Mouse (Mus musculus): ENCODE results near the gene Lax1. TPM values are rescaled to one million over a fixed set of nuclear protein-coding genes. Genes with fewer than 3 reads are reported as not detected.
"Not testable (repeated sequence)": the region's sequence is repeated elsewhere in the genome, so short reads cannot be mapped to it uniquely, and the experiment has no call there.

The Lax1 gene
- polyA plus RNA-seq, 1 experiment: 0.25 TPM

DNA sequence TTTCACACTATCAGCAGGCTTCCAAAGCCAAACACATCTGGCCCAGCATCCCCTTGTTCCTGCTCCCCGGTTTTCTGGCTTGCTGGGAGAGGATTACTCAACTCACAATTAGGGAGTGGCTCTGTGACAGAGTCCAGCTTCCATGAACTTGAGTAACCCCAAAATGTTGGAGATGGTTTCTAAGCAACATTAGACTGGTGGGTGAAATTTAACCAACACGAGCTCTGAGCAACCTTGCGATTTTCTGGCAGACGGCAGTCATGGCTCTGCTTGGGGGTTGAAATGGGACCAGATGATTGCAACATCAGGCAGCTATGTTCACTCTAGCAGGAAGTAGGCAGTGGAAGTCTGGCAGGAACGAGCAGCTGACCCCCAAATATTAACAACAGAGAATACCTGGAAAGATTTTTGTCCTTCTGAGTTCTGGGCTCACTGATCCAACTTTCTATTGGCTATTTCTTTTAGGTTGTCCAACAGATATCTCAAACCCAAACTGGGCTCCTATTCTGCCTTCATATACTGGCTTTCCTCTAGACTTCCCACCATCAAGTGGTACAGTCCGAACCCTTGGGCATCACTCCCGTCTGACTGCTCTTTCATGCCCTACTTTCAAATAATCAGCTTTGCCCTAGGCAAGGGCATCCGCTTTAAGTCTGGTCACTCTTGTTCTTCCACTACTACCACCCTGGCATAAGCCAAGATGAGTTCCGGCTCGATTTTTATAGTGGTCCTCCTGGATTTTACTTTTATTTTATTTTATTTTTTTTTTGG lies 4.0 kb downstream of the Lax1 start:
- TF ChIP-seq CTCF (IDR thresholded peaks at IDR 0.05; ENCODE audit: borderline replicate concordance, insufficient read depth, low read depth, low read length): no peak
- TF ChIP-seq POLR2A (IDR thresholded peaks at IDR 0.05; ENCODE audit: borderline replicate concordance, insufficient read depth, low read length): no peak
- no peak overlapping the region for H3K27ac ChIP-seq (ENCODE audit: insufficient read depth, low read length)
- no peak overlapping the region for H3K4me3 ChIP-seq (replicated peaks; ENCODE audit: insufficient read depth, low read depth, low read length)
- DNase-seq: no peak
- 56% methylated on average over 10 of the region's 10 CpGs for WGBS
- no peaks in the 10 kb centered on the region for H3K4me1 ChIP-seq (ENCODE audit: control insufficient read depth, insufficient read depth, low read length)
- no peaks in the 10 kb centered on the region for H3K27me3 ChIP-seq (ENCODE audit: control insufficient read depth, insufficient read depth, low read length)

DNA sequence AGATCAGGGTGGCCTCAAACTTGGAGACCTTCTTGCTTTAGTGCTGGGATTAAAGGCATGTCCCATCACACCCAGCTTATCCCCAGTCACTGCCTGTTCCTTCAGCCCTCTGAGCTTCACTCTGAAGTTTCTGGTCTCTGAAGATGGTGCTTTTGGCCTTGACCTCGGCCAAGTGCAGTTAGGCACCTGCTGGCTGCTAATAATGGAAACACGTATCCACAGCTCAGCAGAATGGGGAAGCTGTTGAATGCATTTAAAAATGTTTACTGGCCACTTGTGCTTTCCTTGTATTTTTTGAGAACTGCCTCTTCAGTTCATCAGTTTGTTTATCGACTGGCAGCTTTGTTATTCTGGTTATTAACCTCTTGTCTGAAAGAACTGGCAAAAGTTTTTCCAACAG lies 18.1 kb downstream of the Lax1 start:
- no peak for TF ChIP-seq POLR2A (IDR thresholded peaks at IDR 0.05; ENCODE audit: borderline replicate concordance, insufficient read depth, low read length)
- TF ChIP-seq CTCF (IDR thresholded peaks at IDR 0.05; ENCODE audit: borderline replicate concordance, insufficient read depth, low read depth, low read length): no peak
- no peak overlapping the region for H3K27ac ChIP-seq (ENCODE audit: insufficient read depth, low read length)
- 52% methylated on average over 3 of the region's 3 CpGs for WGBS
- no peaks in the 10 kb centered on the region; the same call in 1 of the 2 replicates for H3K27me3 ChIP-seq (ENCODE audit: control insufficient read depth, insufficient read depth, low read length)
- DNase-seq: no peak
- no peaks in the 10 kb centered on the region for H3K4me1 ChIP-seq (ENCODE audit: control insufficient read depth, insufficient read depth, low read length)
- no peak overlapping the region for H3K4me3 ChIP-seq (replicated peaks; ENCODE audit: insufficient read depth, low read depth, low read length)

DNA sequence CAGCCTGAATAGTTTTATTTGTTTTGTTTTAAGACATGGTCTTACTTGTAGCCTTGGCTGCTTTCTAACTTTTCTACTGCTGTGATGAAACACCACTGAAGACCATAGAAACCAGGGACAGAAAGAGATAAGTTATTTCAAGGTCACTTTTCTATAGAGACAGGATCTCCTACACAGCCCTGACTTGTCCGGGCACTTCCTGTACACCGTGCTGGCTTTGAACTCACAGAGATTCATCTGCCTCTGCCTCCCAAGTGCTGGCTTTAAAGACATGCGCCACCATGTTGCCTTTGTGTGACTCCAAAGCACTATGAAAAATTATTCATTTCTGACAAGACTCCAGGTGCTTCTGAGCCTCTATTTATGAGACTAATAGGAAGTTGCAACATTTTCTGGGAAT lies 18.6 kb downstream of the Lax1 start:
- DNase-seq: no peak
- Histone ChIP-seq H3K27me3 (ENCODE audit: control insufficient read depth, insufficient read depth, low read length) (no peaks in the 10 kb centered on the region; the same call in 1 of the 2 replicates), H3K4me1 (ENCODE audit: control insufficient read depth, insufficient read depth, low read length) (no peaks in the 10 kb centered on the region), H3K4me3 (replicated peaks; ENCODE audit: insufficient read depth, low read depth, low read length) (no peak overlapping the region), H3K27ac (ENCODE audit: insufficient read depth, low read length) (no peak overlapping the region)
- 85% methylated on average over 3 of the region's 3 CpGs for WGBS
- TF ChIP-seq CTCF (IDR thresholded peaks at IDR 0.05; ENCODE audit: borderline replicate concordance, insufficient read depth, low read depth, low read length) (no peak), POLR2A (IDR thresholded peaks at IDR 0.05; ENCODE audit: borderline replicate concordance, insufficient read depth, low read length) (no peak)

DNA sequence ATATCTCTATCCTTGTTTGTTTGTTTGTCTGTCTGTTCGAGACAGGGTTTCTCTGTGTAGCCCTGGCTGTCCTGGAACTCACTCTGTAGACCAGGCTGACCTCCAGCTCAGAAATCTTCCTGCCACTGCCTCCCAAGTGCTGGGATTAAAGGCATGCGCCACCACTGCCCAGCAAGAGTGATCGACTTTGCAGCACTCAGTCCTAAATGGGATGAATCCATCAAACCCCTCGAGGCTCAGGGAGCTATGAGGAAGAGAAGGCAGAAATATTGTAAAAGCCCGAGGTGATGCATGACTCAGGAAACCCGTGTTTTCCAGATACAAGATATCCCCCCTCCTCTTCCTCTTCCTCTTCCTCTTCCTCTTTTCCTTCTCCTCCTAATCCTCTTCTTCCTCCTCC lies 19.1 kb downstream of the Lax1 start:
- H3K4me3 ChIP-seq (replicated peaks; ENCODE audit: insufficient read depth, low read depth, low read length): no peak overlapping the region
- no peaks in the 10 kb centered on the region for H3K4me1 ChIP-seq (ENCODE audit: control insufficient read depth, insufficient read depth, low read length)
- no peak overlapping the region for H3K27ac ChIP-seq (ENCODE audit: insufficient read depth, low read length)
- no peaks in the 10 kb centered on the region for H3K27me3 ChIP-seq (ENCODE audit: control insufficient read depth, insufficient read depth, low read length)
- TF ChIP-seq POLR2A (IDR thresholded peaks at IDR 0.05; ENCODE audit: borderline replicate concordance, insufficient read depth, low read length) (no peak), CTCF (IDR thresholded peaks at IDR 0.05; ENCODE audit: borderline replicate concordance, insufficient read depth, low read depth, low read length) (no peak)
- no peak for DNase-seq
- 83% methylated on average over 6 of the region's 6 CpGs for WGBS

DNA sequence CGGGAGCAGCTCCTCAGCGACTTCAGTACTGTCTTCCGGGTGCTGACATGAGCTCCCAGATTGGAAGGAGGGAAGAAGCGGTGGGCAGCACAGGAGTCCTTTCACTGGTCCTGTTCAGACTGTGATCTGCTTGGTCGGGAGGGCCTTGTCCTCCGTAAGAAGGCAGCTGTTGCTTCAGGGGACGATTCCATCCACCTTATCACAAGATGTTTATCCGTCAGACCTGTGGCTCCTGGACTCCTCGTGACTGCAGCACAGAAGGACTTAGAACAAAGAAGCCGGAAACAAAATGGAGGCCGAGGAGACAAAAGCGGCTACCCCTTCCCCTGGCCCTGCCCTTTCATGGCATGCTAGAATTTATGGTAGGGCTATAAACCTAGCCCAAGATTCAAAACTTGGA lies 19.7 kb downstream of the Lax1 start:
- Histone ChIP-seq H3K27me3 (ENCODE audit: control insufficient read depth, insufficient read depth, low read length) (no peaks in the 10 kb centered on the region), H3K27ac (ENCODE audit: insufficient read depth, low read length) (no peak overlapping the region), H3K4me3 (replicated peaks; ENCODE audit: insufficient read depth, low read depth, low read length) (no peak overlapping the region), H3K4me1 (ENCODE audit: control insufficient read depth, insufficient read depth, low read length) (no peaks in the 10 kb centered on the region)
- DNase-seq: no peak
- TF ChIP-seq POLR2A (IDR thresholded peaks at IDR 0.05; ENCODE audit: borderline replicate concordance, insufficient read depth, low read length) (no peak), CTCF (IDR thresholded peaks at IDR 0.05; ENCODE audit: borderline replicate concordance, insufficient read depth, low read depth, low read length) (no peak)
- WGBS: 86% methylated on average over 12 of the region's 12 CpGs

DNA sequence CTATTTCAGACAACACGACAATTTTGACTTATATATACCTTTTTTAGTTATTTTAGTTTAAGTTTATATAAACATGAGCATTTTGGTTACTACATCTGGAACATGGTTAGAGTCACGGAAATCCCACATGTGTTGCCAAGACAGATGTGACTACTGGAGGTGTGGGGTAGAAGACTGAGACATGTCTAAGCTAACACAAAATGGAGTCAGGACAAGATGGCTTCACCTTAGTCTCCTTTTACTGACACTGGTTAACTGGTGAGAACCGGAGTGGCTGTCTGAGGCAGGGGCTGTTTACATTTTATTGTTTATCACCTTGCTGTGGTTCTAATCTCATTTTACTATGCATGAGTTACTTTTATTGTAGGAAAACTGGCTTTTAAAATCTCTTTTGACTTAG lies 21.3 kb downstream of the Lax1 start:
- H3K27me3 ChIP-seq (ENCODE audit: control insufficient read depth, insufficient read depth, low read length): no peaks in the 10 kb centered on the region
- H3K4me1 ChIP-seq (ENCODE audit: control insufficient read depth, insufficient read depth, low read length): no peaks in the 10 kb centered on the region
- WGBS: 94% methylated on average over 3 of the region's 3 CpGs
- DNase-seq: no peak
- H3K27ac ChIP-seq (ENCODE audit: insufficient read depth, low read length): no peak overlapping the region
- TF ChIP-seq POLR2A (IDR thresholded peaks at IDR 0.05; ENCODE audit: borderline replicate concordance, insufficient read depth, low read length): no peak
- TF ChIP-seq CTCF (IDR thresholded peaks at IDR 0.05; ENCODE audit: borderline replicate concordance, insufficient read depth, low read depth, low read length): no peak
- H3K4me3 ChIP-seq (replicated peaks; ENCODE audit: insufficient read depth, low read depth, low read length): no peak overlapping the region

DNA sequence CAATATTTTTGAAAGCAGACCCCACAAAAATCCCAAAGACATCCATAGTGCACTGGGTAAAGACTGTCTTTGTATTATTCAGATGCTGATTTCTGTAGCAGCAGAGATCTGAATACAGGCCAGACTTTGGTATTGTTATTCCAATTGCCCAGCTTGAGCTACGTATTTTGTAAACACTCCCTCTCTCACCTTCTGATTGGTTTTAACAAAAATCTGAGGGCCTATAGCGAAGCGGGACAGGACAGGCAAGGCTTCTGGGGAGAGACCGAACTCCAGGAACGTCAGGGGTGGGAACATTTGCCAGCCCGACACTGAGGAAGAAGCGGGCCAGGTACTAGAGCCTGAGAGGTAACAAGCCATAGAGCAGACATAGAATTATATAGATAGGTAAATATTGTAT lies 22.2 kb downstream of the Lax1 start:
- TF ChIP-seq POLR2A (IDR thresholded peaks at IDR 0.05; ENCODE audit: borderline replicate concordance, insufficient read depth, low read length): no peak
- TF ChIP-seq CTCF (IDR thresholded peaks at IDR 0.05; ENCODE audit: borderline replicate concordance, insufficient read depth, low read depth, low read length): no peak
- 64% methylated on average over 7 of the region's 7 CpGs for WGBS

DNA sequence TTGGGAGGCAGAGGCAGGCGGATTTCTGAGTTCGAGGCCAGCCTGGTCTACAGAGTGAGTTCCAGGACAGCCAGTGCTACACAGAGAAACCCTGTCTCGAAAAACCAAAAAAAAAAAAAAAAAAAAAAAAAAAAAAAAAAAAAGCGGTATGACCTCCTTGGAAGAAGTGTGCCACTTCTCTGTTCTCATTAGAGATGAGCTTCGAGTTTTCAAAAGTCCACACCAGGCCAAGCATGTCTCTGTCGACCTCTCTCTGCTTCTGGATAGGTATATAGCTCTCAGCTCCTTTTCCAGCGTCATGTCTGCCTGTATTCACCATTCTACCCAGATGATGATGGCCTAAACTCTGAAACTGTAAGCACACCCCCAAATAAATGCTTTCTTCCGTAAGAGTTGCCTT lies 24.2 kb downstream of the Lax1 start:
- DNase-seq; H3K4me3 ChIP-seq (replicated peaks; ENCODE audit: insufficient read depth, low read depth, low read length); H3K4me1 ChIP-seq (ENCODE audit: control insufficient read depth, insufficient read depth, low read length); H3K27ac ChIP-seq (ENCODE audit: insufficient read depth, low read length); H3K27me3 ChIP-seq (ENCODE audit: control insufficient read depth, insufficient read depth, low read length): not testable (repeated sequence)
- WGBS: 78% methylated on average over 8 of the region's 8 CpGs

More for the DNA sequence above, 22.2 kb downstream of the Lax1 start:
- DNase-seq: no peak
- Histone ChIP-seq H3K27ac (ENCODE audit: insufficient read depth, low read length) (no peak overlapping the region), H3K4me3 (replicated peaks; ENCODE audit: insufficient read depth, low read depth, low read length) (no peak overlapping the region), H3K27me3 (ENCODE audit: control insufficient read depth, insufficient read depth, low read length) (no peaks in the 10 kb centered on the region), H3K4me1 (ENCODE audit: control insufficient read depth, insufficient read depth, low read length) (no peaks in the 10 kb centered on the region)

Data from cerebellum, adult 2 months (tissue).